Comparison of ENCODE assay signal across 13 mouse cellular contexts in the genomic region with DNA sequence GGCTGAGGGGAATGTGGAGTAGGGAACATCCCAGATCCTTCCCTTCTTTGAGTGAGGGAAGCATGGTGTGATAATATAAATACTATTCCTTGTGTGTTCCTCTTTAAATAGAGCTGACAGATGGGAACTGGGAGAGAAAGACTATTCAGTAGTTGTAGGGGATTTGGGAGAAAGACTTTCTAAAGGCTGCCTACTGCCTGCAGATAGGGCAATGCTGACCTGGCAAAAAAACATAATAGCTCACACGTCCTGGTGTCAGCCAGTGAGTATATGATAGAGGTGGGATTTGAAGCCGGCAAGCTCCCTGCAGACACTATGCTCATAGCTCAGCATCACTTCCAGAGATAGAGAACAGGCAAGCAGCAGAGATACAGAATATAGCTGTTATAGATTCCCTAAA. TPM values are rescaled to one million over a fixed set of nuclear protein-coding genes. Genes with fewer than 3 reads are reported as not detected.
DNase-seq lines count a peak whose midpoint lies in the region; ATAC-seq lines count a peak whose summit lies in the region.
"Had no signal": no experiment of that assay in that cellular context is flagged by ENCODE, and none has a peak within 500 bp of the region (broad histone marks: within the 10 kb centered on the region; RNA-seq: fewer than 3 reads in every experiment).

No protein-coding gene starts in this region.

- H3K9ac ChIP-seq in heart, embryonic 14.5 days (ENCODE audit: low read length), result peak overlapping the region; percentile 34; the same call in 1 of the 2 replicates
- peak overlapping the region; percentile 27; the same call in 1 of the 2 replicates for H3K9ac ChIP-seq in embryonic facial prominence, embryonic 13.5 days
- H3K9ac ChIP-seq in hindbrain, embryonic 11.5 days (ENCODE audit: low read depth, low read length), result no peak overlapping the region
- peak overlapping the region; percentile 20; the same call in 1 of the 2 replicates for H3K9ac ChIP-seq in midbrain, embryonic 16.5 days (ENCODE audit: low read depth, low read length)
- H3K9ac ChIP-seq: liver, embryonic 15.5 days had no signal

- WGBS in heart, embryonic 14.5 days, result 23% methylated on average over 2 of the region's 2 CpGs
- 52% methylated on average over 2 of the region's 2 CpGs for WGBS in embryonic facial prominence, embryonic 13.5 days
- 19% methylated on average over 2 of the region's 2 CpGs for WGBS in hindbrain, embryonic 11.5 days
- 11% methylated on average over 2 of the region's 2 CpGs for WGBS in midbrain, embryonic 16.5 days

- peak overlapping the region; percentile 77 for H3K4me2 ChIP-seq in heart, embryonic 14.5 days (ENCODE audit: low read length)
- H3K4me2 ChIP-seq in embryonic facial prominence, embryonic 13.5 days, result no peak overlapping the region
- H3K4me2 ChIP-seq in hindbrain, embryonic 11.5 days (replicated peaks; ENCODE audit: low read depth, low read length), result peak overlapping the region; percentile 19; the same call in 1 of the 2 replicates
- peak overlapping the region; percentile 29 for H3K4me2 ChIP-seq in midbrain, embryonic 16.5 days (ENCODE audit: low read length)
- H3K4me2 ChIP-seq: liver, embryonic 15.5 days had no signal

- DNase-seq in heart, adult 11 months, result no peak
- no peak for DNase-seq in hindbrain, embryonic 11.5 days (ENCODE audit: low spot score)
- DNase-seq in adrenal gland, adult 18-20 months (ENCODE audit: low spot score in 2 of 2), result no peak
- DNase-seq in urinary bladder, postnatal 25 days (ENCODE audit: low spot score), result no peak
- no peak for DNase-seq in frontal cortex, postnatal 25 days (ENCODE audit: low spot score in 2 of 2)
- DNase-seq: adrenal gland, adult 8-10 months; kidney, postnatal 36 days; spleen, adult 18-20 months had no signal

- H3K27ac ChIP-seq in heart, embryonic 14.5 days (replicated peaks in 1 of 2; ENCODE audit: control insufficient read depth in 1 of 2, insufficient read depth in 1 of 2, low read depth in 2 of 2, low read length in 2 of 2), result no peak overlapping the region
- no peak overlapping the region for H3K27ac ChIP-seq in embryonic facial prominence, embryonic 13.5 days
- H3K27ac ChIP-seq in hindbrain, embryonic 11.5 days (ENCODE audit: low read depth, low read length), result no peak overlapping the region
- peak overlapping the region; percentile 40; the same call in 1 of the 2 replicates for H3K27ac ChIP-seq in midbrain, embryonic 16.5 days (ENCODE audit: low read length)
- H3K27ac ChIP-seq: liver, embryonic 15.5 days had no signal

- no peaks in the 10 kb centered on the region for H3K27me3 ChIP-seq in heart, embryonic 14.5 days (ENCODE audit: control insufficient read depth, insufficient read depth, low read length)
- H3K27me3 ChIP-seq in embryonic facial prominence, embryonic 13.5 days, result no peaks in the 10 kb centered on the region
- H3K27me3 ChIP-seq in hindbrain, embryonic 11.5 days (ENCODE audit: control insufficient read depth, insufficient read depth, low read length), result no peaks in the 10 kb centered on the region
- H3K27me3 ChIP-seq in midbrain, embryonic 16.5 days (ENCODE audit: control insufficient read depth, insufficient read depth, low read depth, low read length), result no peaks in the 10 kb centered on the region

- no peak for ATAC-seq in heart, embryonic 14.5 days (ENCODE audit: insufficient number of reproducible peaks, insufficient read depth, low FRiP score, low read depth)
- ATAC-seq in embryonic facial prominence, embryonic 13.5 days (ENCODE audit: insufficient number of reproducible peaks, insufficient read depth, low FRiP score, low TSS enrichment, low read depth), result no peak
- no peak for ATAC-seq in hindbrain, embryonic 11.5 days (ENCODE audit: low FRiP score)
- no peak for ATAC-seq in midbrain, embryonic 16.5 days

- H3K4me3 ChIP-seq in heart, embryonic 14.5 days (ENCODE audit: control insufficient read depth in 1 of 2, insufficient read depth in 1 of 2, low read depth in 1 of 2, low read length in 2 of 2), result no peak overlapping the region
- H3K4me3 ChIP-seq in embryonic facial prominence, embryonic 13.5 days, result no peak overlapping the region
- H3K4me3 ChIP-seq in hindbrain, embryonic 11.5 days (ENCODE audit: low read depth, low read length), result no peak overlapping the region
- 0 out of 2 replicates have a peak overlapping the region, but pooled peaks have one; percentile 3 for H3K4me3 ChIP-seq in midbrain, embryonic 16.5 days (ENCODE audit: low read depth, low read length)
- H3K4me3 ChIP-seq: liver, embryonic 15.5 days; megakaryocyte, embryonic 14.5 days had no signal

- H3K4me1 ChIP-seq in heart, embryonic 14.5 days (ENCODE audit: control insufficient read depth in 2 of 2, insufficient read depth in 2 of 2, low read length in 2 of 2), result peaks cover 16 to 36% of the 10 kb centered on the region in 2 experiments; a peak in 3 of 4 replicates
- H3K4me1 ChIP-seq in embryonic facial prominence, embryonic 13.5 days, result peaks cover 39% of the 10 kb centered on the region
- H3K4me1 ChIP-seq in hindbrain, embryonic 11.5 days (replicated peaks; ENCODE audit: control insufficient read depth, insufficient read depth, low read length), result peaks cover 13% of the 10 kb centered on the region
- H3K4me1 ChIP-seq in midbrain, embryonic 16.5 days (ENCODE audit: control insufficient read depth, insufficient read depth, low read length), result peaks cover 35% of the 10 kb centered on the region

- no peaks in the 10 kb centered on the region for H3K36me3 ChIP-seq in heart, embryonic 14.5 days (ENCODE audit: control insufficient read depth, insufficient read depth, low read length)
- H3K36me3 ChIP-seq in embryonic facial prominence, embryonic 13.5 days, result no peaks in the 10 kb centered on the region
- H3K36me3 ChIP-seq in hindbrain, embryonic 11.5 days (ENCODE audit: control insufficient read depth, insufficient read depth, low read length), result no peaks in the 10 kb centered on the region
- H3K36me3 ChIP-seq in midbrain, embryonic 16.5 days (ENCODE audit: control insufficient read depth, insufficient read depth, low read length), result no peaks in the 10 kb centered on the region
- H3K36me3 ChIP-seq: liver, embryonic 15.5 days had no signal

- H3K9me3 ChIP-seq in heart, embryonic 14.5 days (ENCODE audit: control insufficient read depth, low read length), result no peaks in the 10 kb centered on the region
- H3K9me3 ChIP-seq in embryonic facial prominence, embryonic 13.5 days, result no peaks in the 10 kb centered on the region
- H3K9me3 ChIP-seq in hindbrain, embryonic 11.5 days (ENCODE audit: control insufficient read depth, low read length), result no peaks in the 10 kb centered on the region
- no peaks in the 10 kb centered on the region for H3K9me3 ChIP-seq in midbrain, embryonic 16.5 days (replicated peaks; ENCODE audit: control insufficient read depth, low read length, poor library complexity, severe bottlenecking)
- H3K9me3 ChIP-seq: liver, embryonic 15.5 days; megakaryocyte, embryonic 14.5 days had no signal

RNA-seq across cellular contexts. Expression of a gene that starts 3.2 kb away (rescaled TPM):
- polyA plus RNA-seq in heart, embryonic 14.5 days (2014; fragmentation: Nextera tagmentation; extraction: Ambion mirVana), result 11.4 and 12.8 TPM in 2 replicates
- 7.4 and 7.9 TPM in 2 replicates for polyA plus RNA-seq in embryonic facial prominence, embryonic 13.5 days (2015; fragmentation: Nextera tagmentation; extraction: Ambion mirVana)
- 15.7 and 21.2 TPM in 2 replicates for polyA plus RNA-seq in hindbrain, embryonic 11.5 days (2014; fragmentation: Nextera tagmentation; extraction: Ambion mirVana)
- 12.3 and 14.0 TPM in 2 replicates for polyA plus RNA-seq in midbrain, embryonic 16.5 days (2015; fragmentation: Nextera tagmentation; extraction: Ambion mirVana)
- total RNA-seq in adrenal gland, adult 18-20 months (2021), result 1 to 10 TPM; 4.6 to 5.6 TPM

RNA-seq across cellular contexts. Expression of a gene that starts 18.3 kb away (rescaled TPM):
- 34.7 and 38.2 TPM in 2 replicates for polyA plus RNA-seq in heart, embryonic 14.5 days (2014; fragmentation: Nextera tagmentation; extraction: Ambion mirVana)
- 41.9 and 46.5 TPM in 2 replicates for polyA plus RNA-seq in embryonic facial prominence, embryonic 13.5 days (2015; fragmentation: Nextera tagmentation; extraction: Ambion mirVana)
- polyA plus RNA-seq in hindbrain, embryonic 11.5 days (2014; fragmentation: Nextera tagmentation; extraction: Ambion mirVana), result 36.6 and 61.7 TPM in 2 replicates
- 35.4 and 40.8 TPM in 2 replicates for polyA plus RNA-seq in midbrain, embryonic 16.5 days (2015; fragmentation: Nextera tagmentation; extraction: Ambion mirVana)
- total RNA-seq in adrenal gland, adult 18-20 months (2021), result 10 to 100 TPM; 65.7 to 68.7 TPM
